Mouse (Mus musculus): ENCODE measurements around the gene Zfand5.
A peak's percentile ranks its signal among the peaks of the same experiment; 100 is the strongest.

The Zfand5 gene

GRCm38 (mm10) chr19:21328951-21329350 is 56.9 kb downstream of the Zfand5 start:
- DNase-seq (ENCODE audit: low spot score in 2 of 2), result peak in 1 of 2 experiments; percentile 4

- peak in 1 of 2 experiments; percentile 42 for DNase-seq (ENCODE audit: low spot score in 2 of 2)
Observed at GRCm38 (mm10) chr19:21329770-21330169, 57.7 kb downstream of the Zfand5 start.

- DNase-seq (ENCODE audit: low spot score in 2 of 2), result no peak
Observed at GRCm38 (mm10) chr19:21330305-21331115, 58.4 kb downstream of the Zfand5 start.

GRCm38 (mm10) chr19:21331621-21332155 is 59.6 kb downstream of the Zfand5 start:
- no peak for DNase-seq (ENCODE audit: low spot score in 2 of 2)

Data from urinary bladder, postnatal 36 days (tissue).